23 mouse cellular contexts compared by ENCODE assay signal in genomic region chr14:105886643-105887374, GRCm38 (mm10). TPM values are rescaled to one million over a fixed set of nuclear protein-coding genes. Genes with fewer than 3 reads are reported as not detected.
DNase-seq lines count a peak whose midpoint lies in the region; ATAC-seq and TF ChIP-seq lines count a peak whose summit lies in the region.
"Had no signal": no experiment of that assay in that cellular context is flagged by ENCODE, and none has a peak within 500 bp of the region (broad histone marks: within the 10 kb centered on the region; RNA-seq: fewer than 3 reads in every experiment).

No protein-coding gene starts in this region.

- peak; percentile 89 for ATAC-seq in megakaryocyte, adult 5-6 weeks (ENCODE audit: poor library complexity, severe bottlenecking)
- ATAC-seq: CD4-positive, CD25-positive, alpha-beta regulatory T cell, adult 4 months; forebrain, embryonic 15.5 days; hindbrain, embryonic 16.5 days; inflammation-experienced regulatory T-cells, adult 6 months had no signal

- TF ChIP-seq RAD21 in CH12.LX (IDR thresholded peaks at IDR 0.05; ENCODE audit: low read depth, low read length), result no peak

- in situ Hi-C loops in CH12.LX (cut with MboI; ENCODE audit: low pct_ligation_motif_present, low pct_unique_long_range_greater_than_20kb, low sequenced_read_pairs), result no loop called here

- H3K27ac ChIP-seq in CH12.LX (ENCODE audit: insufficient read depth, low read depth), result no peak overlapping the region; the same call in 1 of the 2 replicates
- H3K27ac ChIP-seq in kidney, adult 2 months (ENCODE audit: insufficient read depth, low read depth, low read length), result no peak overlapping the region
- H3K27ac ChIP-seq: embryonic facial prominence, embryonic 15.5 days; forebrain, embryonic 15.5 days; heart, adult 2 months; heart, embryonic 15.5 days; hindbrain, embryonic 12.5 days had no signal

- H3K4me2 ChIP-seq in CH12.LX (ENCODE audit: insufficient read depth, low read depth, poor library complexity, severe bottlenecking), result no peak overlapping the region
- H3K4me2 ChIP-seq: embryonic facial prominence, embryonic 15.5 days; forebrain, embryonic 15.5 days; heart, embryonic 11.5 days; heart, embryonic 15.5 days; hindbrain, embryonic 12.5 days had no signal

- no peaks in the 10 kb centered on the region for H3K36me3 ChIP-seq in CH12.LX (replicated peaks in 1 of 2; ENCODE audit: control insufficient read depth in 1 of 2, insufficient read depth in 1 of 2, low read length in 1 of 2)
- H3K36me3 ChIP-seq in kidney, adult 2 months (ENCODE audit: control insufficient read depth, insufficient read depth, low read length), result no peaks in the 10 kb centered on the region
- H3K36me3 ChIP-seq: embryonic facial prominence, embryonic 15.5 days; heart, embryonic 15.5 days; hindbrain, embryonic 12.5 days had no signal

- DNase-seq in CH12.LX (ENCODE audit: extremely low read depth), result peak; percentile 5
- DNase-seq in natural killer cell, adult 2 months (ENCODE audit: low spot score in 2 of 2), result peak; percentile 63 to 80
- no peak for DNase-seq in frontal cortex, postnatal 36 days (ENCODE audit: low spot score in 2 of 2)
- no peak for DNase-seq in heart, postnatal 14 days
- no peak for DNase-seq in kidney, adult 2 months
- DNase-seq: adrenal gland, postnatal 10 days; B cell, adult 2 months; cerebellum, adult 11-12 months; cerebellum, adult 9-10 months; cerebellum, postnatal 36 days; gastrocnemius, postnatal 10 days; heart, adult 2 months had no signal

- intact Hi-C loops in heart, postnatal 14 days (cut with DNase I), result no loop called here

- WGBS in kidney, adult 2 months, result 88% methylated on average over 9 of the region's 9 CpGs

- no peaks in the 10 kb centered on the region for H3K4me1 ChIP-seq in CH12.LX (ENCODE audit: control insufficient read depth in 1 of 2, insufficient read depth in 2 of 2)
- peaks cover 4% of the 10 kb centered on the region for H3K4me1 ChIP-seq in kidney, adult 2 months (ENCODE audit: control insufficient read depth, insufficient read depth, low read length)
- H3K4me1 ChIP-seq: hindbrain, embryonic 12.5 days had no signal

- dilution Hi-C loops in CH12.LX (cut with MboI; ENCODE audit: extremely low pct_ligation_motif_present, extremely low pct_unique_long_range_greater_than_20kb, low sequenced_read_pairs), result no loop called here

- no peak for TF ChIP-seq EP300 in CH12.LX (IDR thresholded peaks at IDR 0.05; ENCODE audit: low read length)

- no peaks in the 10 kb centered on the region for H3K79me2 ChIP-seq in CH12.LX (replicated peaks; ENCODE audit: control insufficient read depth, extremely low read depth, insufficient read depth, poor library complexity, severe bottlenecking)

- H3K4me3 ChIP-seq in CH12.LX (replicated peaks in 1 of 3; ENCODE audit: low read depth in 2 of 3, low read length in 2 of 3, poor library complexity in 1 of 3), result no peak overlapping the region
- H3K4me3 ChIP-seq in kidney, adult 2 months (ENCODE audit: insufficient read depth, low read depth, low read length), result no peak overlapping the region
- H3K4me3 ChIP-seq: embryonic facial prominence, embryonic 15.5 days; erythroblast, embryonic 14.5 days; forebrain, embryonic 15.5 days; heart, adult 2 months; heart, embryonic 15.5 days; hindbrain, embryonic 12.5 days had no signal

- no peak overlapping the region for H3K9ac ChIP-seq in CH12.LX (ENCODE audit: insufficient read depth, low read depth)
- H3K9ac ChIP-seq: embryonic facial prominence, embryonic 15.5 days; forebrain, embryonic 15.5 days; heart, embryonic 15.5 days; hindbrain, embryonic 12.5 days had no signal

- H3K27me3 ChIP-seq in CH12.LX (replicated peaks), result no peaks in the 10 kb centered on the region
- H3K27me3 ChIP-seq in kidney, adult 2 months (replicated peaks; ENCODE audit: control insufficient read depth, insufficient read depth, low read length), result no peaks in the 10 kb centered on the region
- H3K27me3 ChIP-seq: embryonic facial prominence, embryonic 15.5 days; forebrain, embryonic 15.5 days; heart, embryonic 15.5 days; hindbrain, embryonic 12.5 days had no signal

- no peak for TF ChIP-seq POLR2A in CH12.LX (IDR thresholded peaks at IDR 0.05; ENCODE audit: low read depth, low read length)
- no peak for TF ChIP-seq POLR2A in kidney, adult 2 months (IDR thresholded peaks at IDR 0.05; ENCODE audit: low read depth, low read length)

- TF ChIP-seq CTCF in CH12.LX (conservative IDR thresholded peaks at IDR 0.05 in 1 of 2, IDR thresholded peaks at IDR 0.05 in 1 of 2; ENCODE audit: low read depth in 2 of 2, low read length in 2 of 2), result no peak
- no peak for TF ChIP-seq CTCF in kidney, adult 2 months (conservative IDR thresholded peaks at IDR 0.05; ENCODE audit: insufficient read depth, insufficient read length, low read depth, low read length)

- H3K9me3 ChIP-seq in CH12.LX (replicated peaks; ENCODE audit: low read length), result peaks cover 31% of the 10 kb centered on the region
- H3K9me3 ChIP-seq: embryonic facial prominence, embryonic 15.5 days; forebrain, embryonic 15.5 days; heart, embryonic 15.5 days; hindbrain, embryonic 12.5 days had no signal

TF ChIP-seq in CH12.LX, 34 proteins besides CTCF, POLR2A, EP300 and RAD21:
- TF ChIP-seq ZC3H11A (IDR thresholded peaks at IDR 0.05; ENCODE audit: low read depth, low read length), result no peak
- no peak for TF ChIP-seq GABPA (IDR thresholded peaks at IDR 0.05; ENCODE audit: insufficient replicate concordance, low read depth, low read length)
- TF ChIP-seq BHLHE40 (IDR thresholded peaks at IDR 0.05; ENCODE audit: low read depth, low read length), result no peak
- TF ChIP-seq RCOR1 (conservative IDR thresholded peaks at IDR 0.05; ENCODE audit: low read depth, low read length), result no peak
- no peak for TF ChIP-seq TBP (conservative IDR thresholded peaks at IDR 0.05; ENCODE audit: low read depth, low read length)

RNA-seq across cellular contexts. Expression of gene Spry2, which starts 9.8 kb away (rescaled TPM):
- total RNA-seq in CH12.LX (2012; rRNA removed) (not detected in 2 replicates), CH12.LX (2014; rRNA removed) (not detected in 2 replicates)
- polyA plus RNA-seq in CH12.LX (2012; ENCODE audit: insufficient read length, low read depth), result 0.21 TPM in 1 of 2 replicates, not detected in the other
- 3.5 and 5.3 TPM in 2 replicates for total RNA-seq in megakaryocyte, adult 5-6 weeks (2015)
- 3.4 and 3.5 TPM in 2 replicates for total RNA-seq in megakaryocyte, adult 5-6 weeks (2017)
- total RNA-seq in heart, postnatal 14 days (2021), result 10 to 100 TPM; 34.6 to 35.7 TPM
- 14.3 and 14.4 TPM in 2 replicates for polyA plus RNA-seq in kidney, adult 2 months (2012; rRNA removed)
- total RNA-seq: MEL had no signal
- polyA plus RNA-seq: erythroblast, embryonic 14.5 days had no signal

Comparison
In these comparisons a context has a peak if more than half of its experiments do, and no peak if none do; other contexts are left out.
1. DNase-seq: peak in CH12.LX (single experiment) and natural killer cell, adult 2 months (2 of 2); none in frontal cortex, postnatal 36 days (0 of 2), heart, postnatal 14 days (0 of 2) and kidney, adult 2 months (single experiment).
2. RNA of gene Spry2, which starts 9.8 kb away (total RNA-seq): 34.6 to 35.7 TPM in heart, postnatal 14 days; 3.4 to 5.3 TPM in megakaryocyte, adult 5-6 weeks and not detected in CH12.LX; every median in the first group is over 4 times any median in the second.